Mouse (Mus musculus) E14TG2a.4 (cell line): ENCODE results near the gene Myo5c.

Experiments
- H3K27me3 ChIP-seq: 2 replicates; pipeline ENCODE4 v1.6.1; 2014; ENCODE audit warnings: low read length, control low read depth; ENCODE audit not compliant: insufficient read depth
- H3K36me3 ChIP-seq: 2 replicates; pipeline ENCODE4 v1.6.1; 2014; ENCODE audit warnings: low read length, control low read depth; ENCODE audit not compliant: insufficient read depth
- H3K4me1 ChIP-seq: replicated peaks from 2 replicates; pipeline ENCODE4 v1.6.1; 2014; ENCODE audit warnings: low read depth, low read length, control low read depth
- H3K4me3 ChIP-seq: replicated peaks from 2 replicates; pipeline ENCODE4 v1.5.1; 2014; ENCODE audit warnings: mild to moderate bottlenecking, low read length
- H3K9me3 ChIP-seq: 2 replicates; pipeline ENCODE4 v1.6.1; 2014; ENCODE audit warnings: low read length, control low read depth
- CTCF ChIP-seq: conservative IDR thresholded peaks from 2 replicates; pipeline ENCODE4 v1.5.1; 2014; ENCODE audit warnings: low read length
- NANOG ChIP-seq: IDR thresholded peaks from 2 replicates; pipeline ENCODE4 v1.6.1; 2014; ENCODE audit warnings: borderline replicate concordance, low read length, mixed read lengths
- POU5F1 ChIP-seq: IDR thresholded peaks from 2 replicates; pipeline ENCODE4 v1.6.1; 2014; ENCODE audit warnings: low read length, borderline replicate concordance

Myo5c gene

GRCm38 (mm10) chr9:75210269-75210668 is 21.6 kb upstream of the Myo5c start:
- Histone ChIP-seq H3K9me3 (no peaks in the 10 kb centered on the region), H3K36me3 (peaks cover 44% of the 10 kb centered on the region), H3K4me3 (no peak overlapping the region), H3K4me1 (no peaks in the 10 kb centered on the region), H3K27me3 (no peaks in the 10 kb centered on the region)
- no peak for TF ChIP-seq POU5F1
- no peak for TF ChIP-seq CTCF
- TF ChIP-seq NANOG, result no peak

DNA sequence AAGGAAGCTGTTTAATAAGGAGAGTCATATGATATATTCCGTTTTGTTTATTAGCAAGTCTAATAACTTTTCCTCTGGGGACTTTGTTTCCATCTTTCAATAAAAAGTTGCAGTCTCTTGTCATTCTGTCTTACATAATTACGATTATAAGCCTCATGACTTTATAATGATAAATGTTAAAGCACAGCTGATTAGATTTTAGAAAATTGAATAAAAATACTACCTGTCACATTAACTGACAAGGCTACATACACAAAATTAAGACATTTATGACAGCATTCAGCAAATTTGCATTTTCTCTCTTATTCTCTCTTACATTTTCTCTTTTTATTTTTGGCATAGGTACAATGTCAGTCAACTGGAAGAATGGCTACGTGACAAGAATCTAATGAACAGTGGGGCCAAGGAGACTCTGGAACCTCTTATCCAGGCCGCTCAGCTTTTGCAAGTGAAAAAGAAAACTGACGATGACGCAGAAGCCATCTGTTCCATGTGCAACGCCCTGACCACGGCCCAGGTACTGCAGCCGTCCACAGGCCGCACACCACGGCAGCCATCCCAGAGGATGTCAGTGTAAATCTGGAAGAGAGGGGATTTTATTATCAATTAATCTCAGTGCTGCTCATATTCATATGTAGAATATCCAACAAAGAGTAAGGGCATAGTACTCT is 16.9 kb upstream of the Myo5c start:
- Histone ChIP-seq H3K4me1 (no peaks in the 10 kb centered on the region), H3K36me3 (peaks cover 73% of the 10 kb centered on the region), H3K9me3 (no peaks in the 10 kb centered on the region), H3K4me3 (no peak overlapping the region), H3K27me3 (no peaks in the 10 kb centered on the region)
- no peak for TF ChIP-seq POU5F1
- TF ChIP-seq NANOG, result no peak
- TF ChIP-seq CTCF, result no peak

DNA sequence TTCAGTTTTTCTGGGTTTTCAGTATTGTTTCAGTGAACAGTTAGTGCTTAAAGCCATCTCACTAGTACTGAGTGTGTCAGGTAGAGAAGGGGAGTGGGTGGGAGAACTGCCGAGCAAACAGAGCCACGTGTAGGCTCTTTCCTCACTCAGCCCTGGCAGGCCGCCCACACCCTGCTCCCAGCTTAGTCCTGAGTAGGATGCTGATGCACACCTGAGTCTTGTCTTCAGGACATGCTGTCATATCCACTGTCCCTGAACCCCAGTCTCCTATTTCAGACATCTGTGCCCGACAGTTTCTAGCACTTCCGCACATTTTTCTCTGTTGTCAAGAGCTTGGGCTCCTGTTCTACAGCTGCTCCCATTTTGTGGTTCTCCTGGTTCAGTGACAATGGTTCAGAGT is 11.9 kb upstream of the Myo5c start:
- H3K4me3 ChIP-seq, result no peak overlapping the region

DNA sequence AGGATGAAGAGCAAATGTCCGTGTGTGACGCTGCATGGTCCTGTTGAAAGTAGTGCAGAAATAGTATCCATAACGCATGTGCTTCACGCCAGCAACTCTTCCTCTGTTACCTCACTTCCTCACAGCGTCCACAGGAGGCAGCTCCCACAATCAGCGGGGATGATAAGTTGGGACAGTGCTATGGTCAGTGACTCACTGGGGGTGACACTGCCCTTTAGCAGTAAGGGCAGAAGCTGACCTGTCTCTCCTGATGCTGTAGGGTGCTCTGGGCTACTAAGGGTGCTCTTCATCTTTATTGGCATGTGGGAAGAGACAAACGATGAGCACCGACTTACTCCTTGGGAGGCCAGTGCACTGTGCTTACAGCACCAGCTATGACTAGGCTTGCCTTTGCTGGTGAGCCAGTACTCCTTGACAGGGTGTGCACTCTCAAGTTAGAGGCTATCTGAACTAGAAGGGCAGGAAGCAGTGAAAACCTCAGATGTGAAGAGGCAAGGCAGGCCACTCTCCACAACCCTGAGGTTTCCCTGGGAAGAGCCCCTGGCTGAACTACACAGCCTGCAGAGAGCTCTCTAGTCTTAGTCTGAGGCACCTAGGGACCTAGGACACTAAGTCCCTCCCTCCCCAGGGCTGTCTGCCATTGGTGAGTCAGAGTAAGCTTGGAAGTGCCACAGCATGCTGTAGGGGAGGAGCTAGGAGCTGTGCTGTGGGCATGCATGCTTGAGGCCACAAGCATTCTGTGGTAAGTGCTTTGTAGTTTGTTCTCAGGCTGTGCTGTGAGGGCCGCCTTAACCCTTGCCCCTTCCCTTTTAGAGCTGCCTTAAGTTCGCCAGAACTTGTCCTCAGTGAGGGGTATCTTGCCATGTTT is 10.2 kb upstream of the Myo5c start:
- H3K27me3 ChIP-seq, result no peaks in the 10 kb centered on the region
- H3K9me3 ChIP-seq, result no peaks in the 10 kb centered on the region
- peaks cover 11% of the 10 kb centered on the region for H3K4me1 ChIP-seq
- TF ChIP-seq POU5F1 (no peak), CTCF (no peak), NANOG (no peak)
- peaks cover 25% of the 10 kb centered on the region for H3K36me3 ChIP-seq
- 0 out of 2 replicates have a peak overlapping the region, but pooled peaks have one; percentile 4 for H3K4me3 ChIP-seq

More for the DNA sequence above, 11.9 kb upstream of the Myo5c start:
- no peaks in the 10 kb centered on the region for H3K9me3 ChIP-seq
- H3K27me3 ChIP-seq, result no peaks in the 10 kb centered on the region
- no peak for TF ChIP-seq POU5F1
- no peak for TF ChIP-seq NANOG
- TF ChIP-seq CTCF, result no peak
- H3K36me3 ChIP-seq, result peaks cover 42% of the 10 kb centered on the region
- H3K4me1 ChIP-seq, result peaks cover 11% of the 10 kb centered on the region

GRCm38 (mm10) chr9:75232860-75233259 is 1.0 kb downstream of the Myo5c start:
- H3K4me3 ChIP-seq, result no peak overlapping the region; the same call in 1 of the 2 replicates
- no peak for TF ChIP-seq NANOG
- TF ChIP-seq CTCF, result no peak
- TF ChIP-seq POU5F1, result no peak
- no peaks in the 10 kb centered on the region for H3K36me3 ChIP-seq
- H3K27me3 ChIP-seq, result peaks cover 25% of the 10 kb centered on the region
- H3K4me1 ChIP-seq, result peaks cover 56% of the 10 kb centered on the region
- H3K9me3 ChIP-seq, result no peaks in the 10 kb centered on the region

GRCm38 (mm10) chr9:75234271-75234741 is 2.5 kb downstream of the Myo5c start:
- TF ChIP-seq NANOG, result no peak
- no peak for TF ChIP-seq CTCF
- no peak for TF ChIP-seq POU5F1
- no peaks in the 10 kb centered on the region for H3K9me3 ChIP-seq
- H3K4me1 ChIP-seq, result peaks cover 59% of the 10 kb centered on the region
- H3K4me3 ChIP-seq, result peak overlapping the region; percentile 42; the same call in 1 of the 2 replicates
- H3K36me3 ChIP-seq, result no peaks in the 10 kb centered on the region
- H3K27me3 ChIP-seq, result peaks cover 25% of the 10 kb centered on the region

DNA sequence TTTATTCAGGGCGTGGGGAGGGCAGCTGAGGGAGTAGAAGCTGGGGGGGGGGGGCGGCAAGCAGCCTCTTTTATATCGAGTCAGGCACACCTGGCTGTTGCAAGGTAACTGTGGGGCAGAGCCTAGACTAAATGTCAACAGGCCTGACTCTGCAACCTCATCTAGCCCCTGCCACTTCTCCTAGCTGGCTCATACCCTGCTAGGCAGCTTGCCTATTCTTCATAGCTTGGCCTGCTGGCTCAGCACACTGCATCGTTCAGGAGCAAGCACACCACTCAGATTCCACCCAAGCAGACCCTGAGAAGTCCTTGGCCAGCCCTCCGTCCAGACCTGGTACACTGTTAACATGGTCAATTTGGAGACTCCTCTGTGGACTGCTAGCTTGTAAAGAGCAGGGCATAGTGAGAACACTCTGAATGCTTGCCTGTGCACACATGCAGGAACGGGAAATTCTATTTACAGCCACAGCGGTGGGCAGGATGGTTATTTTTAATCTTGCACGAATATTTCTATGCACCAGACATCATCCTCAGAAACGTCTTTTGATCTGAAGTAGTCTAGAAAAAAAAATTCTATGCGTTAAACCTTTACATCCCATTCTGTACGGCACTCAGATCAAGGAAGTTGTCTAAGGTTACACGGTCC is 3.3 kb downstream of the Myo5c start:
- TF ChIP-seq POU5F1 (no peak), NANOG (no peak), CTCF (no peak)
- H3K4me1 ChIP-seq, result peaks cover 59% of the 10 kb centered on the region
- peaks cover 25% of the 10 kb centered on the region for H3K27me3 ChIP-seq
- no peaks in the 10 kb centered on the region for H3K36me3 ChIP-seq
- 0 out of 2 replicates have a peak overlapping the region, but pooled peaks have one; percentile 42 for H3K4me3 ChIP-seq
- no peaks in the 10 kb centered on the region for H3K9me3 ChIP-seq

GRCm38 (mm10) chr9:75235696-75236095 is 3.9 kb downstream of the Myo5c start:
- no peak for TF ChIP-seq POU5F1
- no peak for TF ChIP-seq CTCF
- TF ChIP-seq NANOG, result no peak
- Histone ChIP-seq H3K27me3 (peaks cover 25% of the 10 kb centered on the region), H3K36me3 (no peaks in the 10 kb centered on the region), H3K9me3 (no peaks in the 10 kb centered on the region), H3K4me3 (no peak overlapping the region), H3K4me1 (peaks cover 56% of the 10 kb centered on the region)
